Mouse (Mus musculus) heart, adult 2 months (tissue): ENCODE measurements at regions not wholly inside any gene's neighbourhood (a gene's known extent, or its start where the extent isn't known, plus 50 kb on each side); places are given as distances from the start of the nearest gene placed in this dataset.

ENCODE experiments used
- CTCF ChIP-seq: fragments of 200-600 bp; IDR thresholded peaks from 2 replicates; pipeline ENCODE4 v1.8.1; 2022; ENCODE audit warnings: antibody characterized with exemption, mild to moderate bottlenecking, moderate library complexity
- EP300 ChIP-seq: fragments of 200-500 bp; IDR thresholded peaks from 2 replicates; pipeline ENCODE4 v1.6.1; 2011; ENCODE audit warnings: low read depth, low read length, control low read depth; ENCODE audit not compliant: insufficient read depth
- POLR2A ChIP-seq: fragments of 200-500 bp; IDR thresholded peaks from 2 replicates; pipeline ENCODE4 v1.6.1; 2011; ENCODE audit warnings: mild to moderate bottlenecking, low read depth, low read length, control low read depth; ENCODE audit not compliant: insufficient read depth

- TF ChIP-seq POLR2A: no peak
- no peak; the same call in 1 of the 2 replicates for TF ChIP-seq CTCF
- TF ChIP-seq EP300: no peak
Observed at GRCm38 (mm10) chr4:101366905-101367679, 52.0 kb upstream of the Ak4 start.
